Mouse (Mus musculus): ENCODE results near the gene Jarid2. TPM values are rescaled to one million over a fixed set of nuclear protein-coding genes. Genes with fewer than 3 reads are reported as not detected.

The Jarid2 gene
- total RNA-seq, 1 experiment = 190 TPM

DNA sequence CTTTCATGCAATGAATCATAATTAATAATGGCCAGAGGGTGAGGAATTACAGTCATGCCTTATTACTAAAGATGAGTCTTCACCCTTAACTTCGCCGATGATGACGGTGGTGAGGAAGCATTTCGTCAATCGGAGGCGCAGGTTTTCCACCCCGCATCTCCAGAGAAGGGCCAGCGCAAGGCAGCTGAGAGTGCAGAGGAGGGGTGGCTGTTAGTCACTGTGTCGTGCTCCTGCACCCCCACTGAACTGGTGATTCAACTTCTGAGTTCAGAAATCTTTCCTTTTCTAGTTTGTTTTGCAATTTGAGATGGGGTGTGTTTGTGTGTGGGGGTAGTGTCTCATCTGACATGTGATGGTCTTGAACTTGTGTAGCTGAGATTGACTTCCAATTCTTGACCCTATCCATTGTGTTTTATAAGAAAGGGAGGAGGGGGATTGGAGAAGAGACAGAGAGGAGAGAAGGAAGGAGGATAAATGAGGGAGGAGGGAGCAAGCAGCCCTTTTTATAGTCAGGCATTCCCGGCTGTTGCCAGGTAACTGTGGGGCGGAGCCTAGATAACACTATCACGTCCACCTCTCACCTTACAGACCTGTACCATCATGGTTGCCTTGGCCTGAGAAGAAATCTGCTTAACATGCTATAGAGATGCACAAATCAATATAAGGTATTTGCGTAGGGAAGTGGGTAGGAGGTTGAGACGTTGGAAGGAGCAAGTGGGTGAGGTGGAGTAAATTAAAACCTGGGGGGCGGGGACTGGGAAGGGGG lies 25.1 kb upstream of the Jarid2 start:
- DNase-seq (ENCODE audit: low read depth, low spot score) = no peak
- Histone ChIP-seq H3K4me3 (ENCODE audit: insufficient read depth in 1 of 2, low read depth in 1 of 2, low read length in 2 of 2, poor library complexity in 1 of 2, severe bottlenecking in 1 of 2) (peak overlapping the region; percentile 42 to 57), H3K36me3 (ENCODE audit: control insufficient read depth, insufficient read depth, low read length, poor library complexity, severe bottlenecking) (no peaks in the 10 kb centered on the region), H3K4me1 (ENCODE audit: control insufficient read depth in 2 of 2, insufficient read depth in 2 of 2, low read length in 2 of 2, poor library complexity in 1 of 2) (peaks cover 20 to 29% of the 10 kb centered on the region in 2 experiments; a peak in 3 of 4 replicates), H3K9ac (ENCODE audit: insufficient read depth, low read depth, low read length, poor library complexity, severe bottlenecking) (peak overlapping the region; percentile 57; the same call in 1 of the 2 replicates), H3K9me3 (ENCODE audit: control insufficient read depth, insufficient read depth, low read depth, low read length) (no peaks in the 10 kb centered on the region), H3K27ac (ENCODE audit: insufficient read depth, low read depth, low read length, poor library complexity, severe bottlenecking) (peak overlapping the region; percentile 97)
- in situ Hi-C loops (cut with MboI; ENCODE audit: low sequenced_read_pairs in 2 of 2, unreplicated experiment in 2 of 2) = no loop called here
- TF ChIP-seq ZC3H11A (IDR thresholded peaks at IDR 0.05; ENCODE audit: borderline replicate concordance, low read depth, low read length) (no peak), ZNF384 (IDR thresholded peaks at IDR 0.05; ENCODE audit: low read depth, low read length) (no peak), CHD2 (IDR thresholded peaks at IDR 0.05; ENCODE audit: low read depth, low read length) (no peak), MAFK (IDR thresholded peaks at IDR 0.05; ENCODE audit: insufficient read depth, low read depth, low read length) (no peak), HCFC1 (IDR thresholded peaks at IDR 0.05; ENCODE audit: borderline replicate concordance, insufficient read depth, low read length) (no peak)

DNA sequence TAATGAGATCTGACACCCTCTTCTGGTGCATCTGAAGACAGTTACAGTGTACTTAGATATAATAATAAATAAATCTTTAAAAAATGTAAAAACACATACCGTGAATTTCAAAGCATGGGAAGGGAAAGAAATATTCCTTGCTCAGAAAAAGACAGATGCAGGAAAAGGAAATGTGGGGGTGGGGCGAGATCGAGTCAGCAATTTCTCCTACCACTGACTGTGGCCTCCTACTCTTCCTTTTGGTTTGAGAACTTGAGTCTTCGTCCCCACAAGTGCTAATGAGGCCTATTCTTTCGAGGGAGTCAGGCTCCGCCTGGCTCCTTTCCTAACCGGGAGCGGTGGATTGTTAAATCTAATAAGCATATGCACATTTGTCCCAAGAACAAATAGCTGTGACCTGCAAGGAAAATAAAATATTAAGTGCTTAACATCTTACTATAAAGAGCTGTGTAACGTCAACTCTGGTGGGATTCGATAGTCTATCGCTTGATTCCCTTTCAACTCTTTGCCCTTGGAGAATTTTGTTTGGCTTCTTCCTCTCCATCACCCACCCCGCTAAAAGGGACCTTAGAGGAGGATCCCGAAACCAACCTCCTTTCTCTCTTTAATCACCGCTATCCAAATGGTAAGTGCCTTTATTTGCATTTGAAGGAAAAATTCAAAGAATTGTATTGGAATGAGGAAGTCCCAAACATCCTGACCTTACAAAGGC lies 24.1 kb upstream of the Jarid2 start:
- no peak overlapping the region; the same call in none of the 2 replicates for H3K9ac ChIP-seq (ENCODE audit: insufficient read depth, low read depth, low read length, poor library complexity, severe bottlenecking)
- peak overlapping the region; percentile 100 for H3K27ac ChIP-seq (ENCODE audit: insufficient read depth, low read depth, low read length, poor library complexity, severe bottlenecking)
- H3K9me3 ChIP-seq (ENCODE audit: control insufficient read depth, insufficient read depth, low read depth, low read length) = no peaks in the 10 kb centered on the region
- H3K4me3 ChIP-seq (ENCODE audit: insufficient read depth in 1 of 2, low read depth in 1 of 2, low read length in 2 of 2, poor library complexity in 1 of 2, severe bottlenecking in 1 of 2) = peak overlapping the region; percentile 41 to 57
- DNase-seq (ENCODE audit: low read depth, low spot score) = peak; percentile 92
- in situ Hi-C loops (cut with MboI; ENCODE audit: low sequenced_read_pairs in 2 of 2, unreplicated experiment in 2 of 2) = no loop called here
- TF ChIP-seq CHD2 (IDR thresholded peaks at IDR 0.05; ENCODE audit: low read depth, low read length) (peak; percentile 74), HCFC1 (IDR thresholded peaks at IDR 0.05; ENCODE audit: borderline replicate concordance, insufficient read depth, low read length) (peak; percentile 68; the same call in 1 of the 2 replicates), ZC3H11A (IDR thresholded peaks at IDR 0.05; ENCODE audit: borderline replicate concordance, low read depth, low read length) (no peak), ZNF384 (IDR thresholded peaks at IDR 0.05; ENCODE audit: low read depth, low read length) (no peak), MAFK (IDR thresholded peaks at IDR 0.05; ENCODE audit: insufficient read depth, low read depth, low read length) (peak; percentile 94)
- no peaks in the 10 kb centered on the region for H3K36me3 ChIP-seq (ENCODE audit: control insufficient read depth, insufficient read depth, low read length, poor library complexity, severe bottlenecking)
- peaks cover 20 to 34% of the 10 kb centered on the region in 2 experiments; a peak in 3 of 4 replicates for H3K4me1 ChIP-seq (ENCODE audit: control insufficient read depth in 2 of 2, insufficient read depth in 2 of 2, low read length in 2 of 2, poor library complexity in 1 of 2)

DNA sequence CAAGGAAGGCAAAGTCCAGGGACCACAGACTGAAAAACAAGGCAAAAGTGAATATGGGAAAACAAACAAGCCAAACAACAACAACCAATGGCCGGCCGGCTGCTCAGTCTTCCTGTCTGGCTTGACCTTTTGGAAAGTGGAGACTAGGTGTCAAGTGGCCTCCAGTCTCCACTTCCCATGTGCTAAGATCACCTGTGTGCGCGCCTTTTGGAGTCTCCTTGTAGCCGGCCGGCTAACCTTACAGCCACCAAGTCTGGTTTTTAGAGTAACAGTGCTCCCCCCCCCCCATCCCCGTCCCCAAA lies 23.6 kb upstream of the Jarid2 start:
- Histone ChIP-seq H3K9ac (ENCODE audit: insufficient read depth, low read depth, low read length, poor library complexity, severe bottlenecking) (peak overlapping the region; percentile 77), H3K4me1 (ENCODE audit: control insufficient read depth in 2 of 2, insufficient read depth in 2 of 2, low read length in 2 of 2, poor library complexity in 1 of 2) (peaks cover 21 to 36% of the 10 kb centered on the region in 2 experiments; a peak in 3 of 4 replicates), H3K9me3 (ENCODE audit: control insufficient read depth, insufficient read depth, low read depth, low read length) (no peaks in the 10 kb centered on the region), H3K4me3 (ENCODE audit: insufficient read depth in 1 of 2, low read depth in 1 of 2, low read length in 2 of 2, poor library complexity in 1 of 2, severe bottlenecking in 1 of 2) (peak overlapping the region; percentile 52), H3K36me3 (ENCODE audit: control insufficient read depth, insufficient read depth, low read length, poor library complexity, severe bottlenecking) (no peaks in the 10 kb centered on the region), H3K27ac (ENCODE audit: insufficient read depth, low read depth, low read length, poor library complexity, severe bottlenecking) (peak overlapping the region; percentile 100)
- in situ Hi-C loops (cut with MboI; ENCODE audit: low sequenced_read_pairs in 2 of 2, unreplicated experiment in 2 of 2) = no loop called here
- TF ChIP-seq CHD2 (IDR thresholded peaks at IDR 0.05; ENCODE audit: low read depth, low read length) (peak; percentile 5; the same call in 1 of the 2 replicates), ZNF384 (IDR thresholded peaks at IDR 0.05; ENCODE audit: low read depth, low read length) (no peak)
- DNase-seq (ENCODE audit: low read depth, low spot score) = no peak

DNA sequence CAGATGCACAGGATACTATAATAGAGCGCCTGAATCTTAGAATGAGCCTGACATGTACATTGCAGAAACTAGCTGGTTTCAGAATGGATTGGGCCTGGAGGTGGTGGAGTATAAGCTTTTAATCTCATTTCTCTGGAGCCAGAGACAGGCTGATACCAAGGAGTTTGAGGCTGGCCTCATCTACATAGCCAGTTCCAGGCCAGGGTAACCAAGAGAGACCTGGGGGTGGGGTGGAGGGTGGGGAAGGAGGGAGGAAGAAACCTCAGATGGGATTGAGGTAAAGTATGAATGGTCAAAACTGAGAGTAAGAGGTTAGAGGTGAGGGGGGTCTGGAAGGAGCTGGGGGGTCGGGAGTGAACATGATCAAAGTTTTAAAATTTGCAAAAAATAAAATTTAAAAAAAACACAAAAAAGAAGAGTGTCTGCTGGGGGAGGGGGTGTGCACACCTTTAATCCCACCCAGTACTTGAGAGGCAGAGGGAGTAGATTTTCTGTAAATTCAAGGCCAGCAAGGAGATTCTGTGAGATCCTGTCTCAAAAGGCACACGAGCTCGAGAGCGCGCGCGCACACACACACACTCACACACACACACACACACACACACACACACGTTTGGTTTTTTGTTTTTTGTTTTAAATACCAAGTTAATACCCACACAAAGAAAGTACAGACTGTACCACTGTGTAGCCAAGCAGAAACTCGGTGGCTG lies 22.9 kb upstream of the Jarid2 start:
- Histone ChIP-seq H3K4me3 (ENCODE audit: insufficient read depth in 1 of 2, low read depth in 1 of 2, low read length in 2 of 2, poor library complexity in 1 of 2, severe bottlenecking in 1 of 2) (peak overlapping the region; percentile 52), H3K9me3 (ENCODE audit: control insufficient read depth, insufficient read depth, low read depth, low read length) (no peaks in the 10 kb centered on the region), H3K36me3 (ENCODE audit: control insufficient read depth, insufficient read depth, low read length, poor library complexity, severe bottlenecking) (no peaks in the 10 kb centered on the region), H3K9ac (ENCODE audit: insufficient read depth, low read depth, low read length, poor library complexity, severe bottlenecking) (peak overlapping the region; percentile 77; the same call in 1 of the 2 replicates), H3K4me1 (ENCODE audit: control insufficient read depth in 2 of 2, insufficient read depth in 2 of 2, low read length in 2 of 2, poor library complexity in 1 of 2) (peaks cover 21 to 34% of the 10 kb centered on the region in 2 experiments; a peak in 3 of 4 replicates), H3K27ac (ENCODE audit: insufficient read depth, low read depth, low read length, poor library complexity, severe bottlenecking) (peak overlapping the region; percentile 100)
- TF ChIP-seq MAFK (IDR thresholded peaks at IDR 0.05; ENCODE audit: insufficient read depth, low read depth, low read length) (no peak), CHD2 (IDR thresholded peaks at IDR 0.05; ENCODE audit: low read depth, low read length) (no peak), ZC3H11A (IDR thresholded peaks at IDR 0.05; ENCODE audit: borderline replicate concordance, low read depth, low read length) (no peak), ZNF384 (IDR thresholded peaks at IDR 0.05; ENCODE audit: low read depth, low read length) (no peak), HCFC1 (IDR thresholded peaks at IDR 0.05; ENCODE audit: borderline replicate concordance, insufficient read depth, low read length) (no peak)
- in situ Hi-C loops (cut with MboI; ENCODE audit: low sequenced_read_pairs in 2 of 2, unreplicated experiment in 2 of 2) = no loop called here
- no peak for DNase-seq (ENCODE audit: low read depth, low spot score)

All from ES-E14 (cell line).